Mouse (Mus musculus) layer of hippocampus, adult 18-20 months (tissue): ENCODE measurements at regions not wholly inside any gene's neighbourhood (a gene's known extent, or its start where the extent isn't known, plus 50 kb on each side); places are given as distances from the start of the nearest gene placed in this dataset.
"Not testable (repeated sequence)": the region's sequence is repeated elsewhere in the genome, so short reads cannot be mapped to it uniquely, and the experiment has no call there.

Source experiments
- DNase-seq, 2 experiments: peaks; one replicate each; pipeline ENCODE4 v3.0.0; 2022; ENCODE audit warnings: low spot score in 2 of 2

DNA sequence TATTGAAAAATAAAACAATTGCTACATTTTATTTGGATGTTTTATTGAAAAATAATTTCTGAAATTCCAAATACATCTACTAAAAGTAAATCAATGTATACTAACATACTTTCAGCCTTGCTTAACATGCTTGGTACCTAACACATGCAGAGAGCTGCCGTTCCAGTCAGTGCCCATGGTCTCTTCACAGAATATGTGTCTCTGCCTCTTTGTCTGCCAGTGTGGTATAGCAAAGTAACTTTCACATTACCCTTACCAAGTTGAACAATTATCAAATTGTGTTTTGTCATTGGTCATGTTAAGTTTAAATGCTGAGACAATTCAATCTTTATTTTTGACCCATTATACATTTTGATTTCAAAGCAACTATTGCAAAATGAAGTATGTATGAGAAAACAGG lies 1159.2 kb upstream of the Foxg1 start:
- DNase-seq, result no peak

DNA sequence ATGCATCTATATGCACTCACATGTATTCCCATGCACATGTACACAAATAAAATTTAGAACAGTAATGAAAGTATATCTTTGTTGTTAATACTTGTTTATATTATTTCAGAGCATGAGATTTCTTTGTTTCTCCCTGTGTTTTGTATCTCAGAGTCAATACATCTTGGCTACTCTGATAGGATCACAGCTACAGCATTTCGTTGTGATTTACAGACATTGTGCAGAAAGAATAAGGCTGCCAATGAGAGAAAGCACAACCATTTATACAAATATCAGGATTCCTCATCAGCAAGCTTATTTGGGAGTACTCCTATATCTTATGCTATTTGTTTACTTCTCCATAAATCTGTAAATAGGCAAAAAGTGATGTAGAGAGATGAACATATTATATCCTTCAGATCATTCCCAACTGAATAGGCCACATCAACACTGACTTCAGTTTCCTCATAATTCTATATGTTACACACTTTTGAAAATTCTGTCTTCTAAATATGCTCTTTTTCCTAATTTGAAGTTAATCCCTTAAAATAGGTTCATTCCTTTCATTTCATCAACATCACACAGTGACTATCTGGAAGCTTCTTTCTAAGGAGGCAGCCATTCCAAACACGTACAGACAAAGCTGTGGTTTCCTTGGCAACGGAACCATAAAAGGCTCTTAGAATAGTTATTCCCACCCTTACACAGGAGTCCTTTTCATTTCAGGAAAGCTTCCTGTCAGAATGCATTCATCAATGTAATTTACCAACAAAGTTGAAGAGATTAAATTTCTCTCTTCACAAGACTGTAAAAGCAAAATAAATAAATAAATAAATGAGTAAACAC lies 1160.3 kb upstream of the Foxg1 start:
- peak in 1 of 2 experiments; percentile 25 for DNase-seq

DNA sequence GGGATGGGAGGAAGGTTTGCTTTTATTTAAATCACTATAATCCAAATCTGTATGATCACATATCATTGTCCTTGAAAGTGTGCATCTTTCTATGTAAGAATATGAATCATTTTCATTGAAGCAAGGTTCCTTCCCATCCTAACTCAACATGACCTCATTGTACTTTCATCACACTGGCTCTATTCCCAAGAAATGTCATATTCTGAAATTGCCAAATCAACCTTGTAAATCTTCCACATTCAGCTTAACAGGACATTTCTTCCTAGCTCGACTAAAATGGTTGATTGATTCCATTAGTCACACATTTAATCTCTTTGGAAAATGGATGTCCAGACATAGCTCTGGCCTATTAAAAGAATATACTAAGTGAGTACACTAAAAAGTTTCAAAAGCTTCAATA lies 1200.6 kb upstream of the Foxg1 start:
- DNase-seq, result no peak

DNA sequence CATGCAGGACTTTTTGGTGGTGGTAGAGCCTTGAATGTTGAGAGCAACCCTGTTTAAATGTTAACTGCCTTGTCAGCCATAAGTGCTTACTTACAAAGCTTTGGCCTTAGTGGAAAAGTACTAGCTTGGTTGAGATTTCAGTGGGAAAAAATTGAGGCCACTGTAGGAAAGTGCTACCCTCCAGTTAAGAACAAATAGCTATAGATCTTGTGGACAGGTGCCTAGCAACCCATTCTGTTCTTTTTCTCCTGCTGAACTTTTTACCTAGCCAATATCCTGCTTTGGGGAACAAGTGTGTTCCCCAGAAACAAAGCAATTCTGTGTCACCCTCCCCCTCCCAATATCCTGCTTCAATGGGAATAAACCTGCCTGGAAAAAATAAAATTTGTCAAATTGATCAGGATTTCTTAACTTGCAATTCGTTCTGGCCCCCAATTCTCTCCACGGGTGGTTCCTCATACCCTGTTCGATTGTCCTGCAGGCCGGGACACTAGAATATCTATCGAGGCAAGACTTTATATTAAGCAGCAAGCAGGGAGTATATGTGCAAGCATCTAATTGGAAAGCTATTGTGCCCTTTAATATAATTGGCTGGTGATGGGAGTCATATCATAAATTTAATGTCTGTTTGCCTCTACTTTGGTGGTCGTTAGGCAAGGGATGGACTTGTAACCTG lies 1208.4 kb upstream of the Foxg1 start:
- DNase-seq, result no peak

DNA sequence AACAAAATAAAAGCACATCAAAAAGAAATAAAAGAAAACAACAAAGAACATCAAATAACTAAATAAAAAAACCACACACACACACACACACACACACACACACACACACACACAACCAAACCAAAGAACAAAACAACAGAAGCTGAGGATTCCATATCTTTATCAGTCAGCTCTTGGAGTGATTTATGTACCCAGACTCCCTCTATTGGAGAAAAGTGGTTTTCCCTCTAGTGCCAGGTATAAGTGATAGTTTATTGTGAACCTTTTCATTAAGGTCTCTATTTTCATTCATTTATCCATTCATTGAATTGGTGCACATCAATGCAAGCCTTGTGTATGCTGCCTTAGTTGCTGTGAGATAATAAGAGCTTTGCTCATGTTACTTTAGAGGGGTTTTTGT lies 1236.3 kb upstream of the Foxg1 start:
- peak in 1 of 2 experiments; percentile 25 for DNase-seq

DNA sequence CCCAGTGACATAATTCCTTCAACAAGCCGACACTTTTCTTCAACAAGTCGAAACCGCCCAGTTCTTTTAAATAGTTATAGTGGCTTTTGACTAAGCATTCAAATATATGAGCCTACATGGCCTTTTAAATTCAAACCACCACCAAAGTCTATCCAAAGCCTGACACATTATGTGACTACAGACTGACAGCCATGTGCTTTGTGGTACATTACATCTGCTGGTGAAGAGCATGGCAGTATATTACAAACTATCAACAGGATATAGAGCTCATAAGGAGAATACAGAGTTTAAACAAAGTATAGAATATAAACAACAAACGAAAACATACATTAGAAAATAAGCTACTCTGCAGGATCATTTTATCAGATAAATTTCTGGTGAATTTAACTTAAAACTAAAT lies 1259.5 kb upstream of the Foxg1 start:
- DNase-seq, result no peak

DNA sequence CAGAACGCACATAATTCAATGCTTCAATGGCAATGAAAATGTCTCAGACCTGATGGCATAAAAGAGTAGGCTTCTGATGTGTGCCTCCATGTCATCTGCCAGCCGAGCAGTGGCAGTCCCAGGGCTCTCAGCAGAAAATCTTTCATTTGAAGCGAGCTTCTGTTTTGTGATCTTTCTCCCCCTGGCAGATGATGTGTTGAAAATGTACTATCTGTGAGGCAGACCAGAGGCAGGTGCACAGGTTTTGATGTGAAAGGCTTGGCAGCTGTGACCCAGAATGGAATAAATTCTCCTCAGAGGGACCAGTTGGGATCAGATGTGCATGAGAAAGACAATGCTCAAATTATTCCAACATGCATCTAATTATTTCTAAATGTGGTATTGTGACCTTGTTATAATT lies 1281.0 kb upstream of the Nova1 start:
- DNase-seq, result no peak

DNA sequence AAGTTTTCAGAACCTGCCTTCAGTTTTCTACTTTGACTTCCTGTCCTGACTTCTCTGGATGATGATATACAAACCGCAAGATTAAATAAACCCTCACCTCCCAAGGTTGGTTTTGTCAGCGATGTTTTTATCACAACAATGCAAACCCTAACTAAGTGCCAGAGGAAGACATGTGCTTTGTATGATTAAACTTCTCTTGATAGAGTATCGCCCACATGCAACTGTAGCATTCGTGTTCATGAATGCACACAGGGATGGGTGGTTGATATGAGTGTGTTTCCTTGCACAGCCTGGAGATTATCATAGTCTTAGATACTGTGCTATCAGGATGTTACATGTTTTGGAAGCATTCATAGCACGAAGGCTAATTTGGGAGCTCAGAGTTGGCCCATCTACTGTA lies 1268.3 kb upstream of the Nova1 start:
- no peak for DNase-seq

DNA sequence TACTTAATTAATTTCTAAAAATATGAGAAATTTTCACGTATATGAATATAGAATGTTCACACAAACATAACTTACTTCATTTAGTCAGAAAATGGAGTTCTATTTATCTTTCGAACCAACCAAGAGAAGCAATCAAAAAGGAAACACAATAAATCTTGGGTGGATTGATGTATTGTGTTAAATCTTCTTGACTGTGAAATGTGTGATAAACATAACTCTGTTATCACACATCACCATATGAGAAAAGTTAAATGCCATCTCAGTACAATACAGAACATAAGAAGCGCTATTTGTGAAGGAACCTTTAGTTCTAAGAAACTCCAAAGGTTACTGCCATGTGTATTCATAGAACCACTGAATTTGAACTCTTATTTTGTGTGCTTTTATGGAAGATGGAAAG lies 1264.6 kb upstream of the Nova1 start:
- DNase-seq, result no peak

DNA sequence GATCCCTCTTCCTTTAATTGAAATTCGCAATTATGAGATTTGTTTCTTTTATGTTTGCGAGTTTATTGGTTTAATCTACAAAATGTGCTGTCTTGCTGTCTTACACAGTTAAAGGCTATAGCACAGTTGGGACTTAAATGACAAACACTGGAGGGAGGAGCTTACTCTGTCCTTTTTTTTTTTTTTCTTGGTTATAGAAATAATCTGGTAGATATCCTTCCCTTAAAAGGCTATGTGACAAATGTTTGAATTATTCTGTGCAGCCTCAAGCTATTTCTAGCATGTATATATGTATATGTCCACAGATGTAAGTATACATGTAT lies 1243.9 kb upstream of the Nova1 start:
- no peak for DNase-seq

DNA sequence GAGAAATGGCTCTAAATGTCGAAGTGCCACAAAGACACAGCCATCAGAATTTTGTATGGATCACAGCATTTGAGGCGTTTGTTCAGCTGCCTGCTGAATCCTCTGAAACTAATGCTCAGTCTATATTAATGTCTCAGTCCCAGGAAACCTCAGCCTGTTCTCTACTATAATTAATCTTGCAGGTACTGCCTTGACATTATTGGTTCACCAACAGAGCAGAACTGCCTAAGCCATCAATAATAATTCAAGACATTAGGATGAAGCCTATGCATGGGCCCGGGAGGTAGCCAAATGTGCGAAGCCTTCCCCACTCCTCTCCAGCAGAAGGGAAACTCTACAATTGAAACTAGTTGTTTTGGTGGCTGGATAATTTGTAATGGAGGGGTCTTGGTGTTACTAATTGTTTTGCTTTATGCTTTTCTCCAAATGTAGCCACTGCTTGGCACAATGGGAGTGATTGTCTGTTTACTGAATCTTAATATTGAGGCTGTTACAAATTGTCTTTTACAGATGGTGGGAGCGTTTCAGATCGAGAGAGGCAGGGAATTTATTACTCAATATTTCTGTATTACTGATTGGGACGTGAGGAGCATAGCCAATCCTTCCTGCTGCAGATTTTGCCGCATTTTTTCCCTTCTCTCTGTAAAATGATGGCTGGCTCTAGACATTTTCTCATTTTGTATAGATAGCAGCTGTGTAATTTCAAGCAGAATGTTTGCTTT lies 1243.3 kb upstream of the Nova1 start:
- peak in 1 of 2 experiments; percentile 22 for DNase-seq

DNA sequence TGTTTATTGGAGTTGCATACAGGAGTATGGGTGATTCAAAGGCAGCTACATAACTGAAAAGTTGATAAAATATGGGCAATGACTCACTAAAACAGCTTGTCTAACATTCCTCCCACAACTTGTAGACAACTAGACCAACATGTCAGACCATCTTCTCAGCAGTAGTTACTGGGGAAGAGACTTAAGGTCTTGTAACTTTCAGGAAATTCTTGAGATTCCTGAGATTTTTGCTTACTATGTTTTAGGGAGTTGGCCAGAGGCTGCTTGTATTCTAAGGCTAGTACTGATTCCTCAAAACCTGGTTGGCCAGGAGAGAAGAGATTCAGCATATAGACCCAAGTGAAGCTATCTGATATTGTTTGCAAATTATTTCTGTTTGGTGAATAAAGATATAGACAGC lies 1201.7 kb upstream of the Nova1 start:
- no peak for DNase-seq

DNA sequence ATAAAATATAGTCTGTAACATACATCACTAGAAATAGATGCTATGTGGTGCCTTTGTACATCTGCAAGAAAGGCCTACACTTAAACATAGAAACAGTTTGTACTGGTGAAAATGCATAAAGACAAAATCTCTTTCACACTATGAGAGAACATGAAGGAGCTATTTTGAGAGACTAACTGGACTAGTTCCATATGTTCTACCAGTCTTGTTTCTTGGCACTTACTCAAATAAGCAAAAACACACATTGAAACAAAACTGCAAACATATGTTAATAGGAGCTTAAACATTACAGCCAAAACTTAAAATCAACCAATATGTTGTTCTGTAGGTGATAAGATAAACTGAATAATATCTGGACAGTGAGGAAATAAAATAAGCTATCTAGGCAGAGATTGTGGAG lies 1157.1 kb upstream of the Nova1 start:
- no peak for DNase-seq

DNA sequence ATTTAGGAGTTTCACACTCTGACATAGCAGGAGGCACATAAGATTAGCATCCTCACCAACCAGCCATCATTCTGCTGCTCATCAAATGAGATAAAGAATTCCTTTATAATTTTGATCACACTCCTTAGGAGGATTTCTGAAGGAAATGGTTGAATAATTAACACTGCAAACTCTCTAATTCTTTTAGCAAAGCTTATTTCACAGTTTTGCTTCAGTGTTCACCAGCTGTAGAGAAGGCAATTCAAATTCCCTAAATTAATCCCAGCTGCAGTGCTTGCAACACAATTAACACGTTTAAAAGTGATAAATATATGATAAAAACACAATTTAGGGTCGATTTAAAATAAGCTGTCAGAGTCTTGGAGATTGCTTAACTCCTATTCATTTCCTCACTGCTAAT lies 1150.9 kb upstream of the Nova1 start:
- DNase-seq, result no peak

DNA sequence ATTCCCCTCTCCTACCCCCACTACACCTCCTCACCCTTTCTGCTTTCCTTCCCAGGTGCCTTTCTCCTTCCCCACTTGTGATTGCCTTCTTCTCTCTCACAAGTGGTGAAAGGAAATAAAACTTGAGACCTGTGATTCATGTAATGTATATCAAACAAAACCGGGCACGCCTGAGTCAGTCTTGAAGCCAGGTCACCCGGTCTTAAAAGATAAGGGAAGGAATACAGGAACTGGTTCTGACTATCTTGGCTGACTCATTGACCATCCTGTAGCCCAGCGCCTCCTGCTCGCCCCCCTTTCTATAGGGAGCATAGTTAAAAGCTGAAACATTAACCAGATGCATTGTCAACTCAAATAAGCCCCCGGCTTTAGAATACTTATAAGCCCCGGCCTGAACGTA lies 1135.6 kb upstream of the Nova1 start:
- no peak for DNase-seq

DNA sequence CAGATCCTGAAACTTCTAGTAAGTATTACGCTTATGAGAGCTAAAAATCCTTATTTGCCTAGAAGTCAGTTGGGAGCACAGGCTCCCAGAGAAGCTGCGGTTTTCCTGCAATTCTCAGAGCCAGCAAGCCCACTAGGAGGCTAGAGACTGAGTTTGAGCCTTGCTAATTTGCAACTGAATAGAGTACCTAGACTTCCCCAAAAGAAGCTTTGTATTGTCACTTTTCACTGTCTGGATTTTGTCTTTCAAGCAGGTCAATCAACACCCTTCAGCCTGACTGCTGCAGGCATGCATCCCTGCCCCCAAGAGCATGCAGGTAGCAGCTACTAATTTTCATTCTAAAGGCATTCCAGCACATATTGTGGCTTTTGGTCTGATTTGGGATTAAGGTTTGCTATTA lies 1120.8 kb upstream of the Nova1 start:
- DNase-seq, result not testable (repeated sequence)

DNA sequence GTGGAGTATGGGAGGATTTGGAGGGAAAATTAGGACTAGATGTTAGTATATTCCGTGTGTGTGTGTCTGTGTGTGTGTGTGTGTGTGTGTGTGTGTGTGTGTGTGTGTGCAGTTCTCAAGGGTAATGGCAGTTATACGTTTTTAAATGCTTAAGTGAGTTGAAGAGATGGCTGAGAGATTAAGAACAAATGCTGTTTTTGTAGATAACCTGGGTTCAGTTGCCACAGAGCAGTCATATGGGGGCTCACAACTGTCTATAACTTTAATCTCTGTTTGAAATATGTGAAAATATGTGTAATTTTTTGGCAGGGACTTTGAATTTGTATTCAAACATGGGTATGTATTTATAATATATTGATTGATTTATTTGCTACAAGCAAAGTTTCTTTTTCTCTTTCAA lies 1108.3 kb upstream of the Nova1 start:
- no peak for DNase-seq
